Mouse (Mus musculus): ENCODE data around the gene Rccd1.

Rccd1 gene

DNA sequence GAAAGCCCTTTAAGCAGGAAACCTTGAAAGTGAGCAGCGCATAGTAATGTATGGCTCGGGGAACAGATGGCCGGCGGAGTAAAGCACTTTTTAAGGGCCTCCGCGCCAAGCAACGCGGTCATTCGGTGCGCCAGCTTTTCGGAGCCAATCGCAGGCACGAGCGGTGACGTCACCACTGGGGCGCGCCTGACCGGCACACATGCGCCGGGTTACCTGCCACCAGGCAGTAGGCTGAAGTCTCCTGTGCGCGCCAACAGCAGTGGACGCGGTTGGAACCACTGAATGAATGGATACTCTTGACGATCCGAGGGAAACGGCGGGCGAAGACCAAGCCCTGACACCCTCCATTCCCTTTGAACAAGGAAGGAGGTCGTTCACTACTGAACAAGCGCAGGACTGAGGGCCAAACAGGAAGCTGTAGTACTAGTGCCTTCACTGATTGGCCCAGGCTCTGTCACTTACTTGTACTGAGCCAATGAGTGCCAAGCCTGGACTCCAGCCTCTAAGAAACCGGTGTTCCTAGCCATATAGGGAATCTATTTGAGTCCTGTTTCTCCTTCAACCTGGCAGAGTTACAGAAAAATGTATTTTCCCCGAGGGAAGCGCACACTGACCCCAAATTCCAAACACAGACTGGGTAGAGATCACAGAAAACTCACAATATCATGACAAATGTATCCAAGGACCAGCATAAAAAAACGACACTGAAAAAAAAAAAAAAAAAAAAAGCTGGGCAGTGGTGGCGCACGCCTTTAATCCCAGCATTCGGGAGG lies at the start of gene Rccd1:
Gene Rccd1 (minus strand): TSS at position 412 of the 773 bp plus-strand sequence.
- peak; percentile 82 for DNase-seq (ENCODE audit: low read depth, low spot score)

DNA sequence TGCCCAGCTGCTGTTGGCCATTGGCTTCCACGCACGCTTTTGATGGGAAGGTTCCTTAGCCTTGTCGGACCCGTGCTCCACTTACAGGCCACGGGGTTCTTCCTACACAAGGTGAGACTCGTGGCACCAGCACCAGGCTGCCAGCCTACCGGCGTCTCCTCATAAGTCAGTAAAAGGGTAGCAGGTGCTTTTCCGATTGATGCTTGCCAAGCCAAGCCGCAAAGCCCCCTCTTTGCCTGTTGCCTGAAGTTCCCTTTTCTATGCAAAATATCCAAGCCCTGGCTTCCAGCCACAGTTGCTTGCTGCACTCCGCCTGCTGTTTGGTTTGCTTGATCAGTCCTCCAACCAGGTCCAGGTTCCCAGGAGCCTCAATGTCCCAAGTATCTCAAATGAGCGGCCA lies 49.6 kb upstream of the Rccd1 start:
- no peak for DNase-seq (ENCODE audit: low read depth, low spot score)

DNA sequence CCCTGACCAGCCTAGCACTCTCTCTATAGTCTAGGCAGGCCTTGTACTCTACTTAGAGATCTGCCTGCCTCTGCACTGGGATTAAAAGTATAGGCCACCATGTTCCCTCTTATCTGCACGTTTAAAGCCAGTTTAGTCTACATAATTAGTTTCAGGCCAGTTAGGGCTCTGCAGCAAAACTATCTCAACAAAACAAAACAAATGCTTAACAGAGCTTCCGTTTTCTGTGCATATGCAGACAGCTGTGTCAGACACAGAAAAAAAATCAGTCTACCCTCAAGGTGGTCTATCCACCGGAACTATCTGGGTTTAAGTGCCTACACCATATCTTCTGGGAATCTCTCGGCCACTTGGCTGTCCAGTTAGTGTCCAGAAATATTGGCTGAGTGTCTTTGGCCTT lies 49.1 kb upstream of the Rccd1 start:
- no peak for DNase-seq (ENCODE audit: low read depth, low spot score)

DNA sequence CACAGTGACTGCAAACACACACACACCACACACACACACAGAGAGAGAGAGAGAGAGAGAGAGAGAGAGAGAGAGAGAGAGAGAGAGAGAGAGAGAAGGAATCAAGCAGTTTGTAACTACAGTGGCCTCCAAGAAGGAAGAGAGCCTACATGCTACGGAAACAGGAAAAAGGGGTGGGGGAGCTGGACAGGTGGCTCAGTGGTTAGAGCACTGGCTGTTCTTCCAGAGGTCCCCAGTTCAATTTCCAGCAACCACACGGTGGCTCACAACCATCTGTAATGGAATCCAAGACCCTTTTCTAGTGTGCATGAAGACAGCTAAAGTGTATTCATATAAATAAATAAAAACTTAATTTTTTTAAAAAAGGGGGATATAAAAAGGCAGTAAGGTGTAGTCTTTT lies 48.4 kb upstream of the Rccd1 start:
- DNase-seq (ENCODE audit: low read depth, low spot score): no peak

DNA sequence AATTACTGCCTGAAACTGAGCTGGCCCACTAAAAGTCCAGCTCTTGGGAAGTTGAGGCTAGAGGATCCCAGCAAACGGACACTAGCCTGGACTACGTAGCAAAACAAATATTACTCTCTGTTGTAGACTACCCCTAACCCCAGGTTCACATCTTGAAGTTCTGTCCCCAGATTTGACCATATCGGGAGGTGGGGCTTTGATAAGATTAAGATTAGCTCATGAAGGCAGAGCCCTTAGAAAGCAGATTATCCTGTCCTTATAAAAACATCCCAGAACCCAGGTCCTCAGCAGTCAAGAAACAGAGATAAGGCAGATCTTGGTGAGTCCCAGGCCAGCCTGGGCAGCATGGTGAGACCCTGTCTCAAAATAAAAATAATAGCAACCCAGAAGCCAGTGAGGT lies 47.9 kb upstream of the Rccd1 start:
- DNase-seq (ENCODE audit: low read depth, low spot score): peak; percentile 66

DNA sequence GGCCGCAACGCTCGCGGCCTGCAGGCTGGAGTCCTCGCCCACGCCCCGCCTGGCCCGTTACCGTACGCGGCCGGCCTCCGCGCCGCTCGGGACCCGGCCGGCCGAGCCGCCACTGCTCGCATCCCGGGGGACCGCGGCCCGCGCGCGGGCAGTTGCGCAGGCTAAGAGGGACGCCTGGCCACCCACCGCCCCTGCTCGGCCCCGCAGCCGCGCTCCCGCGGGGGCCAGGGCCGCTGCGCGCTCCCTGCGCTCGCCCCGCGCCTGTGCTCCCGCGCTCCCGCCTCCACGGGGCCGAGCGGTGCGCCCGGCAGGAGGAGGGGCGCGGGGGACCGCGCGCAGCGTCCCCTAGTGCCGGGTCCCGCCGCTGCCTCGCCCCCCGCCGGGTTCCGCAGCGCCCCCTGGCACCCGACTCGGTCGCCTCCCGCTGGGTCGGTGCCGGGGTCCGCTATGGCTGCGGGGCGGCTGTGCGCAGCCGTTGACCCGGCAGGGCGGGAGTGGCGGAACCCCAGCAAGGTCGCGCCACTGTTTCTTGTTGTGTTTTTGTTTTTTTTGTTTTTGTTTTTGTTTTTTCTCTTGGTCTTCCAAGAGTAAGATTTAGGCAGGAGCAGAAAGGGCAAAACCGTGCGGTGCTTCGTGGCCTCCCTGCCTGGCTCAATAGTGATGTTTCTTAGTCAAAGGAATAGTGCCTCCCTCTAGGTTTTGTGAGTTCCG lies 46.9 kb upstream of the Rccd1 start, which contains the start of gene Man2a2:
Gene Man2a2 (minus strand): TSS at position 335 of the 711 bp plus-strand sequence.
- DNase-seq (ENCODE audit: low read depth, low spot score): peak; percentile 66

DNA sequence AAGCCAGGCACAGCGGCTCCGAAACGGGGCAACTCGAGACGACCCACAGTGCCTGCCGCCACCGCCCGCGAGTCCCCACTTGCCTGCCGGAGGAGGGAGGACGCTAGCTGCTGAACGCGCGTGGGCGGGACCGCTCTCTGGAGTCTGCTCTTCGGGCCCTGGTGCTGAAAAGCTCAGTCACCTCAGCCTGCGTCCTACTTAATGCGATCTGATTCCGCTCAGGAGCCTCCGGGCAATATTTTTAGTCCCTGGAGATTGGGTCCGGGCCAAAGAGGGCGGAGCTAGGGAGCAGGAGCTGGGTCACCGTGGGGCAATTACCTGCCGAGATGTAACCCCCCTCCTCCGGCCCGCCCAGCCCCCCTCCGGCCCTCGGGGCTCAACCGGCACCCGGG lies 46.4 kb upstream of the Rccd1 start:
- peak; percentile 98 for DNase-seq (ENCODE audit: low read depth, low spot score)

DNA sequence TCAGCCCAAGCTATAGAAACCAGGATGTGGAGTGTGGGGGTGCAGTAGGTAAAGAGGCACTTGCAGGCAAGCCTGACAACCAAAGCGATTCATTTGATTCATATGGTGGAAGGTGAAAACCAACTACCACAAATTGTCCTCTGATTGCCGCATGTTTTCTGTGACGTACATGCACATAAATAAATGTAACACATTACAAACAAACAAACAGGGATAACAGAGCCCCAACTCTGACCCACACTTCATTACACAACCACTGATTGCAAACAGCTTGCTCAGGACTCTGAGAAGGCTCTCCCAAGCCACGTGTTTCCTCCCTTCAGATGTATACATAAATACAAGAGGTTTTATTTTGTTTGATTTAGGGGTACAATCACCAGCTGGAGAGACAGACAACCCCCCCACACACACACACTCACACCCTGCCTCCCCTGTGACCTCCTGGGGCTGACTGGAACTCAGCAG lies 45.7 kb upstream of the Rccd1 start:
- DNase-seq (ENCODE audit: low read depth, low spot score): no peak

DNA sequence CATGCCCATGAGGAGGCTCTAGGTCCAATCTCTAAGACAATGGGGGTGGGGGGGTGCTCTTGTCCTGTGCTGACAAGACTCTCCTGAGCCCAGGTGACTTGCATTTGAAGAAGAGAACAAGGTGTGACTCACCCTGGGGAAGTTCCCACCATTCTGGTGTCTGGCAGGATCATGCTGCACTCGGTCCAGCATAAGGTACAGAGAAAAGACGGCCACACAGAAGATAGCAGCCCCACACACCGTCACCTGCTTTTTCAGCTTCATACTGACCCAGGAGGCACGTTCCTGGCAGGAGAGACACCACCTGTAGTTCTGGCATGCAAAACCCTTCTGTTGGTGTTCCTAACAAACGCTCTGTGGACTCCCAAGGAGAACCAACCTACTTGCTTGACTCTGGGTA lies 45.2 kb upstream of the Rccd1 start:
- no peak for DNase-seq (ENCODE audit: low read depth, low spot score)

DNA sequence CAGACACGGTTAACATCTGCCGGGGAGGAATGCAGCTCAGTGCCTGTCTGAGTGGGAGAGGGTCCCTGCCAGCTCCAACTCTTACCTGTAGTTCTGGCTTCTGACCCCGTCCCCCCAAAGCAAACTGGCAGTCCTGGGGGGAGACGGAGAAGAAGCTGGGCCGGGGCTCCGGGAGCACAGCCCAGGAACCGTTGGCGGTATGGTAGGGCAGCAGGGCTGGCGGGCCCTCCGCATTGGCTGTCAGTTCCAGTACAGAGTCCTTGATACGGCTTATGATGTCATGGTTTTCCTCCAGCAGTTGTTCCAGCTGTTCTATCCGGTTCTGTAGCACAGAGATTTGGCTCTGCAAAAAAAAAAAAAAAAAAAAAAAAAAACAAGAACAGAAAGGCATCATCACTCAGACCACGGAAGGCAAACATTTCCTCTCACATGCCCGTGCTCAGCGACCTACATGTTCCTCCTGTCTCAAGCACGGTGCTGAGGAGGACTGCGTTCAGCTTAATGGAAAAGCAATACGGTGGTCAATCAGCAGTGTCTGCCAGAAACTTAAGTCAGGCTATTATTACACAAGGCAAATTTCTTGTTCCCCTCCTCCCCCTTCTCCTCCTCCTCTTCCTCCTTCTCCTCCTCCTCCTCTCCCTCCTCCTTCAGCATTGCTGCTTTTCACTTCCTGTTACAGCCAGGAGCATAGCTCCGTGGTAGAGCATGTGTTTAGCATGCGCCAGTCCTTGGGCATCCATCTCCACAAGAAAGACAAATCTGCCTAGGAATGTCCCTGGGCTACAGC lies 44.6 kb upstream of the Rccd1 start:
- DNase-seq (ENCODE audit: low read depth, low spot score): no peak

DNA sequence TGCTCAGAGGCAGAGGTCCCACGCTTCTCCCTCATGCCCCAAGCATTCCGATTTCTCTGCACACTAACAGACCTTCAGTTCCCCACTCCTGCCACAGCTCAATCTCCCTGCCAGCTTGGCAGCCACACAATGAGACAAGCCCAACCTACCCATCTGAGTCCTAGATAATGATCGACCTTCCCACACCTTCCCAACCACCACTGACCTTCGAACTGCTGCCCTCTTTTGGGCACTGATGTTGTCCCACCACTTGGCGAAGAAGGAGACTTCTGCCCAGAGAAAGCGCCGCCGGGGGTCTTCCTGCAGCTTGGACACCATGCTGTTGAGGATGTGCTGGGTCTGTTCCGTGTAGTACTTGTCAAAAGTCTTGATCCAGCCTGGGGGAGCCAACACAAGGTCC lies 43.8 kb upstream of the Rccd1 start:
- DNase-seq (ENCODE audit: low read depth, low spot score): no peak

DNA sequence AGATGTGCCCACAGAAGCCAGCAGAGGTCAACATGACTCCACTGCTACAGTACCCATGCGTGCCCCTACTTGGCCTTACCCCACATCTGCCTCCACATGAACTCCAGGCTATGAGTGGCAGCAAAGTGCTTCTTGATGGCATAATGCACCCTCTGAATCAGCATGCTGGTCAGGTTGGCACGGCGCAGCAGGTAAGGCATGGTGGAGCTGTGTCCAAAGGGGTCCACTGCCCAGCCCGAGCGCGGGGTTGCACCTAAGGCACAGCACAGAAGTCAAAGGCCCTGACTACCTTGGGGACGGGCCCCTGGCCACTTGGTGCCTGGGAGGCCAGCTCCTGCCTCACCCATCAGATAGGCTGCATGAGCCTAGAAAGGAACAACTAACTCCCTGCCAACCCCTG lies 43.0 kb upstream of the Rccd1 start:
- no peak for DNase-seq (ENCODE audit: low read depth, low spot score)

DNA sequence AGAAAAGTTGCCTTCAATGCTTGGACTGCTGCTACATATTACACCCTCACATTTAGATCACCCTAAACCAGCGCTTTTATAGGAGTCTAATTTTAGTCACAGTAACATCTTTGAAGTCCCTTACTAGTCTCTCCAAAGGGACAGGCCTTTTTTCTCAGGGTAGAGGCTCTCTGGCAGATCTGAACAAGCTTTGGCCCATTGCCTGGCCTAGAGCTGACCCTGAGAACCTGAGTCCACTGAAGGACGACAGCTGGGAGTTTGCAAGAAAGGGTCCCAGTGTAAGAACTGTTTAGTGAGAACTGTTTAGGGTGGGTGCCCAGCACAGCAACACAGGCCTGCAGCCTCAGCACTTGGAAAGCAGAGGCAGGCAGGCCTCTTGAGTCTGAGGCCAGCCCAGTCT lies 41.5 kb upstream of the Rccd1 start:
- no peak for DNase-seq (ENCODE audit: low read depth, low spot score)

DNA sequence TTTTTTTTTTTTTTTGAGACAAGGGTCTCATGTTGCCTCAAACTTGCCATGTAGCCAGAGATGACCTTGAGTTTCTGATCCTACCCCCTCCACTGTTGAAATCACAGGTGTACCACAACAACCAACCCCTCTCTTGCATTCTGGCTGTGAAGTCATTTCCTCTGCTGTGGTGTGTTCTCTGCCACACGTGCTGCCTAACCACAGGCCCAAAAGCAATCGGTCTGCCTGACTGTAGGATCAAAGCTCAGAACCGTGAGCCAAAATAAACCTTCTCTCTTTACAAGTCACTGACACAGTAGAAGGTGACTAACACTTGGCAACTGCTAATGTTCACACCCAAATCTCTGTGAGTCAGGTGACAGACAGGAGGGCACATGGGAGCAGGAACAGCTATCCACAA lies 36.2 kb upstream of the Rccd1 start:
- no peak for DNase-seq (ENCODE audit: low read depth, low spot score)

DNA sequence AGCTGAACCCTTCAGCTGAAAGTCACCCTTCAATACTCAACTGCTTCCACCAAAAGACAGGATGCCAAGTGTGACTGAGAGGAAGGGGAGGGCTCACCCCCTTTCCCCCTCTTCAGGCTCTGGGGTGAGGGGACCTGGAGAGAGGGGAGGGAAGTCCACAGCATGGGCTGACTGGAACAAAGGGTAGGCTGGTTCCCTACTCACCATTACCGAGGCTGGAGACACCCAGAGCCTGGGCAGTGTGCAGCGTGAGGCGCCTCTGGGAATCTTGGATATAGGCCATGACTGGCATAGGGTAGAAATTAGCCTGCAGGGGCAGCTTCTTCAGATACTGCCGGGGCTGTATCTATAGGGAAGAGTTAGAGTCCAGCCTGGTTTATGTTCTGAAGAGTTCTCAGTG lies 33.8 kb upstream of the Rccd1 start:
- no peak for DNase-seq (ENCODE audit: low read depth, low spot score)

DNA sequence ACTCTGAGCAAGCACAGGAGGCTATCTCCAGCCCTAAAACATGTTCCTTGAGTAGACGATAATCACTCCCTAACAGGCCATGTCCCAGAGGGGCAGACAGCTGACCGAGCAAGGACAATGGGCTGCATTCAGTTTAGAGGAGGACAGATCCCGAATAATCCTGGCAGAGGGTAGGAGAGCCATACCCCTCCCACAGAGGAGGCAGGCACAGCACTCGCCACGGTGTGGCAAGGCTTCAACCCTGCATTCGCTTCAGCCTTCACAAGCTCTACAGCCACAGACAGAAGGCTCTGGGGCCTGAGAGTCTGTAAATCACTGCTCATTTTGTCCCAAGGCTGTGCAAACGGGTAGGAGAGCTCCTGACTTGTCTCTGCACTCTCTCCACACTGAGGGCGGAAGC lies 32.9 kb upstream of the Rccd1 start:
- no peak for DNase-seq (ENCODE audit: low read depth, low spot score)

DNA sequence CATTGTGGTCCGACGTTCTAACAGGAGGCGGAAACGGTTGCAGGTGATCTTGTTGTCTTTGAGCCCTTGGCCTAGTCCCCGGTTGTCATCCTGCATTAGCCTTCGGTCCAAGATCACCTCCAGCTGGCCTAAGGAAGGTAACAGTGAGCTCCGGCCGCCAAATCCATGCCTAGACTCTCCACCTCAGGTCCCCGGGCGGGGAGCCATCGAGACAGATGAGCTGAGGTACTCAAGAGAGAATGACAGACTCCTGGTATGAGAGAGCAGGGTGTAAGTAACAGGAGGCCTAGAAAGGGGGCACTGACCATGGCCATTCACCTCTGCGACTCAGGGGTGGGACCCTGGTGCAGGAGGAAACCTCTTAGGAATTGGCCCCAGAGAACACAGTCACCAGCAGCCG lies 32.1 kb upstream of the Rccd1 start:
- no peak for DNase-seq (ENCODE audit: low read depth, low spot score)

DNA sequence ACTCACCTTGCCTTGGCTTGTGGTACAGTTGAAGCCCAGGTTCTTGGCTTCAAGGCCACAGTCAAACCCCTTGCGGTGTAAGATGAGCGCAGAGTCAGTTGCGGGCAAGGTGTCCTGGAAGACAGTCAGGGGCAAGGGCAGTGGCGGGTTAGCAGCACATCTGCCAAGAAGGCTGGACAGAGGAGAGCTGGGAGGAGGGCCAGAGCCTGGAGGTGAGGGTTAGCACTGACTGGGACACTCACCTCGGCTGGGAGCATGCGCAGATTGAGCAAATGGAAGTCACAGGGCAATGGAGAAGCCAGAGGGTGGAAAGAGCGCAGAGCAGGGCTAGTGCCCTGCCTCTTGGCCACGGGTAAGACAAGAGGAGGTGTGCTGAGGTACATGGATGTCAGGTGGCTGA lies 28.7 kb upstream of the Rccd1 start:
- no peak for DNase-seq (ENCODE audit: low read depth, low spot score)

DNA sequence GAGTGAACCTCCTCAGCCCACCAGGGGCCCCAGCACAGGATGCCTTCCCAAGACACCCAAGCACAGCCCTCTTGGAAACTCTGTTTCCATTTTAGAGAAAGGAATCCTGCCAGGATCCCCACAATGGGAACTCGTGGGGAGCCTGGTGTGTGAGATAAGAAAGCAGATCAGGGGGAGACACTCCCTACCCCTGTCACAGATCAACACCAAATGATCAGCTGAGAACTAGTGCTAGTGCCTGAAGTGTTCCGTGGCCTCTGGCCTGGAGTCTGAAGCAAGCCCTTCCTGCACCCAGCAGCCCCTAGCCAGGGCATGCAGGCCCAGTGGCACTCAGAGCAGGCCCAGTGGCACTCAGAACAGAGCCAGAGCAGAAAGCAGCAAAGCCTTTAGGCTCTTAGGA lies 26.6 kb upstream of the Rccd1 start:
- no peak for DNase-seq (ENCODE audit: low read depth, low spot score)

DNA sequence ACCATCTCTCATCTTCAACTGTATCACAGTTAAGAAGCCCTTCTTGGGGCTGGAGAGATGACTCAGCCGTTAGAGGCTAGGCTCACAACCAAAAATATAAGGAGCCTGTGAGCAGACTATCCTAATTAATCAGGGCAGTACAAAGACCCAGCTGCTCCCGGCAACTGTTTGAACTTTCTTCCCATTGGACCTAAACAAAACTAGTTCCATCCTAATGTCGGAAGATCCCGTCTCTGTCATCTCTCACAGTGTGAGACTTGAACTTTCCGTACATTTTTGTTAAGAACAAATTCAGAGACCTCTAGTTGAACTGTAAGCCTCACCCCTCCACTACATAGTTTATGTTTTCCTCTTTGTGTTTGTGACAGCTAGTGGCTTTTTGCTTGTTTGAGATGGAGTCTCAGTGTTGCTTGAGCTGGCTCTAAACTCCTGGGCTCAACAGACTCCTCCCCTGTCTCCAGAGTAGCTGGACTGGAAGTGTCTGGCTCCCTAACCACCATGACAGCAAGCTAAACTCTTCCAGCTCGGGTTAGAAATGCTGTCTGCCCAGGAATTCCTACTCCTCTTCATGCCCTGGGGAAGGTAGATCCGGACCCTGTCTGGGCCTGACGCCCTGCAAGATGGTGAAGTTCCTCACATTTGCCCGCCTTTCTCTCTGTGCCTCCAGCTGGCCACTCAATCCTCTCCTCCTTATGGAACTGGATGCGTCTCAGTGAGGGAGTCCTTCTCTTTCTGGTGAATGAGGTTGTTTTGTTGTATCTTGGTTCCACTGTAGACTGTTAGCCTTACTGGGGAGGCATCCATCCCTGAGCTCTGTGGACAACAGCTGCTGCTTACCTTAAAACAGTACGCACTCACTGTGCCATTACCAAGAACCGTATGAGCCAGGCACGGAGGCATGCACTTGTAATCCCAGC lies 23.7 kb upstream of the Rccd1 start:
- DNase-seq (ENCODE audit: low read depth, low spot score): no peak

DNA sequence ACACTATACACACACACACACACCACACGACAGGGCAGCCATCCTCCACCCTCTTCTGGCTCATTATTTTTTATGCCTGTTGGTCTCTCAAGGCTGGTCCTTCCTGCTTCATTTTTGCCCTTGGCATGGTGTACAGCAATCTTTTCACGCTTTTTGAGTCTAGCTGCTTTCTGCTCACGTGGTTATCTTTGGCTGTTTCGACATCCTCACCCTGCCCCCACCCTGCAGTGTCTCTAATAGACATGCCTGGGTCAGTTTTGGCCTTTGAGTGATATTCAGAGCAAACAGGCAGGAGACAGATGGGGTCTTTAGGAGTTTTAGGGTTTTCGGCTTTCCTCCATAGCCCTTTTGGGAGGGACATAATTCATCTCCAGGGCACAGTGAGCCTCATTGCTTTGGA lies 22.6 kb upstream of the Rccd1 start:
- no peak for DNase-seq (ENCODE audit: low read depth, low spot score)
